Mouse (Mus musculus): ENCODE measurements around the gene Cox6b2.

DNA sequence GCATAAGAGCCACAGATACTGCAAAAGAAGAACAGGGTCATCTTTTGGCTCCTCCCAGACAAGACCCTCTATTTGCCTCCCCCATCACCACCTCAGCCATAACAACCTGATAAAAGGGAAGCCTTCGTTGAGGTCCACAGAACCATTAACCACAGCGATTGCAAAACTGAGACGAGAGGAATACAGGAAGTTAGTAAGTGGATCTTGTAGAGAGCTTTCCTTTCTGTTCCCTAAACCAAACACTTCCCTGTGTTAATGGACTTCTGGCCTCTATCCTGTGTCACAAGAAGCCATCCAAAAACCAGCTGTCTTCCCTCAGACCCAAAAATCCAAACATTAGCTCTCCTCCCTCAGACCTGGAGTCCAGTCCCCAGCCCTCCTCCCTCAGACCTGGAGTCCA lies 28.5 kb downstream of the Cox6b2 start:
- no peak for TF ChIP-seq CTCF (IDR thresholded peaks at IDR 0.05; ENCODE audit: insufficient read depth, low read length)
- TF ChIP-seq POLR2A (IDR thresholded peaks at IDR 0.05; ENCODE audit: borderline replicate concordance, extremely low read depth, low read depth, low read length): no peak

Data from lung, adult 2 months (tissue).